In genomic region chr4:155892438-155893211, GRCm38 (mm10) we compare ENCODE assay signal across 8 mouse cellular contexts. TPM values are rescaled to one million over a fixed set of nuclear protein-coding genes. Genes with fewer than 3 reads are reported as not detected.
DNase-seq lines count a peak whose midpoint lies in the region; ATAC-seq and TF ChIP-seq lines count a peak whose summit lies in the region.

No protein-coding gene starts in this region.

- H3K4me2 ChIP-seq in neural tube, embryonic 11.5 days (ENCODE audit: low read depth), result peak overlapping the region; percentile 98
- H3K4me2 ChIP-seq in forebrain, postnatal 0 days (ENCODE audit: low read depth), result peak overlapping the region; percentile 97

- no peak for TF ChIP-seq CTCF in forebrain, postnatal 0 days (IDR thresholded peaks at IDR 0.05; ENCODE audit: low read depth)

- peaks cover 12% of the 10 kb centered on the region for H3K36me3 ChIP-seq in neural tube, embryonic 11.5 days (ENCODE audit: control insufficient read depth, insufficient read depth, low read length)
- peaks cover 41% of the 10 kb centered on the region for H3K36me3 ChIP-seq in forebrain, postnatal 0 days (ENCODE audit: insufficient read depth)

- peak overlapping the region; percentile 88 for H3K9ac ChIP-seq in neural tube, embryonic 11.5 days (ENCODE audit: low read length)
- H3K9ac ChIP-seq in forebrain, postnatal 0 days, result peak overlapping the region; percentile 98

- peak overlapping the region; percentile 90 for H3K4me3 ChIP-seq in neural tube, embryonic 11.5 days (ENCODE audit: low read depth, low read length)
- peak overlapping the region; percentile 92 for H3K4me3 ChIP-seq in forebrain, postnatal 0 days (ENCODE audit: low read depth, low read length)

- peak; percentile 51 for ATAC-seq in neural tube, embryonic 11.5 days (ENCODE audit: insufficient read depth, low FRiP score, low TSS enrichment)
- peak; percentile 18 for ATAC-seq in forebrain, postnatal 0 days

- H3K27me3 ChIP-seq in neural tube, embryonic 11.5 days (ENCODE audit: control insufficient read depth, insufficient read depth, low read length), result no peaks in the 10 kb centered on the region
- no peaks in the 10 kb centered on the region for H3K27me3 ChIP-seq in forebrain, postnatal 0 days (ENCODE audit: insufficient read depth, low read length)

- H3K4me1 ChIP-seq in neural tube, embryonic 11.5 days (ENCODE audit: control insufficient read depth, insufficient read depth, low read length), result peaks cover 27% of the 10 kb centered on the region
- H3K4me1 ChIP-seq in forebrain, postnatal 0 days (ENCODE audit: insufficient read depth), result peaks cover 32% of the 10 kb centered on the region

- H3K27ac ChIP-seq in neural tube, embryonic 11.5 days (ENCODE audit: low read depth, low read length), result peak overlapping the region; percentile 96
- peak overlapping the region; percentile 100 for H3K27ac ChIP-seq in forebrain, postnatal 0 days (ENCODE audit: low read depth, low read length)

- no peaks in the 10 kb centered on the region for H3K9me3 ChIP-seq in neural tube, embryonic 11.5 days (ENCODE audit: control insufficient read depth, low read length)
- no peaks in the 10 kb centered on the region for H3K9me3 ChIP-seq in forebrain, postnatal 0 days (ENCODE audit: low read length)

- peak; percentile 63 for DNase-seq in neural tube, embryonic 11.5 days (ENCODE audit: low spot score)
- no peak for DNase-seq in neural tube, embryonic 10.5 days (ENCODE audit: extremely low spot score, low spot score)
- DNase-seq in brain, adult 2 months (ENCODE audit: low read depth, low spot score), result peak; percentile 61
- peak; percentile 40 for DNase-seq in forebrain, postnatal 0 days
- peak; percentile 28 to 65 for DNase-seq in kidney, postnatal 25 days
- DNase-seq in lung, postnatal 36 days, result peak; percentile 35
- DNase-seq in spleen, postnatal 36 days (ENCODE audit: low spot score in 2 of 2), result peak; percentile 46 to 53
- DNase-seq in urinary bladder, postnatal 36 days (ENCODE audit: low spot score in 2 of 2), result no peak

- WGBS in neural tube, embryonic 11.5 days, result 6% methylated on average over 37 of the region's 37 CpGs
- 3% methylated on average over 37 of the region's 37 CpGs for WGBS in forebrain, postnatal 0 days

RNA-seq across cellular contexts. Expression of gene Acap3, which starts 1.0 kb away (rescaled TPM):
- polyA plus RNA-seq in neural tube, embryonic 11.5 days (2014; fragmentation: Nextera tagmentation; extraction: Ambion mirVana), result 44.3 and 45.4 TPM in 2 replicates
- 116 and 147 TPM in 2 replicates for total RNA-seq in forebrain, postnatal 0 days (2014; rRNA removed)
- 84.2 and 95.3 TPM in 2 replicates for polyA plus RNA-seq in forebrain, postnatal 0 days (2015; fragmentation: Nextera tagmentation; extraction: Ambion mirVana)

RNA-seq across cellular contexts. Expression of gene Pusl1, which starts 1.0 kb away (rescaled TPM):
- 37.5 and 42.2 TPM in 2 replicates for polyA plus RNA-seq in neural tube, embryonic 11.5 days (2014; fragmentation: Nextera tagmentation; extraction: Ambion mirVana)
- 65.4 and 69.5 TPM in 2 replicates for total RNA-seq in forebrain, postnatal 0 days (2014; rRNA removed)
- polyA plus RNA-seq in forebrain, postnatal 0 days (2015; fragmentation: Nextera tagmentation; extraction: Ambion mirVana), result 56.5 and 59.0 TPM in 2 replicates

RNA-seq across cellular contexts. Expression of gene Ints11, which starts 23.3 kb away (rescaled TPM):
- 89.7 and 95.0 TPM in 2 replicates for polyA plus RNA-seq in neural tube, embryonic 11.5 days (2014; fragmentation: Nextera tagmentation; extraction: Ambion mirVana)
- total RNA-seq in forebrain, postnatal 0 days (2014; rRNA removed), result 47.7 and 63.8 TPM in 2 replicates
- 58.8 and 59.8 TPM in 2 replicates for polyA plus RNA-seq in forebrain, postnatal 0 days (2015; fragmentation: Nextera tagmentation; extraction: Ambion mirVana)

RNA-seq across cellular contexts. Expression of gene Cptp, which starts 23.4 kb away (rescaled TPM):
- polyA plus RNA-seq in neural tube, embryonic 11.5 days (2014; fragmentation: Nextera tagmentation; extraction: Ambion mirVana), result 23.4 and 28.3 TPM in 2 replicates
- total RNA-seq in forebrain, postnatal 0 days (2014; rRNA removed), result 12.7 and 19.8 TPM in 2 replicates
- 18.7 and 22.8 TPM in 2 replicates for polyA plus RNA-seq in forebrain, postnatal 0 days (2015; fragmentation: Nextera tagmentation; extraction: Ambion mirVana)

RNA-seq across cellular contexts. Expression of gene Tas1r3, which starts 29.5 kb away (rescaled TPM):
- 0.45 and 0.48 TPM in 2 replicates for polyA plus RNA-seq in neural tube, embryonic 11.5 days (2014; fragmentation: Nextera tagmentation; extraction: Ambion mirVana)
- total RNA-seq in forebrain, postnatal 0 days (2014; rRNA removed), result 0.54 and 0.67 TPM in 2 replicates
- polyA plus RNA-seq in forebrain, postnatal 0 days (2015; fragmentation: Nextera tagmentation; extraction: Ambion mirVana), result 0.14 and 0.22 TPM in 2 replicates

Comparison
In these comparisons a context has a peak if more than half of its experiments do, and no peak if none do; other contexts are left out.
1. DNase-seq: peak in neural tube, embryonic 11.5 days (single experiment), brain, adult 2 months (single experiment), forebrain, postnatal 0 days (single experiment), kidney, postnatal 25 days (2 of 2), lung, postnatal 36 days (single experiment) and spleen, postnatal 36 days (2 of 2); none in neural tube, embryonic 10.5 days (single experiment) and urinary bladder, postnatal 36 days (0 of 2).